In the genomic region with DNA sequence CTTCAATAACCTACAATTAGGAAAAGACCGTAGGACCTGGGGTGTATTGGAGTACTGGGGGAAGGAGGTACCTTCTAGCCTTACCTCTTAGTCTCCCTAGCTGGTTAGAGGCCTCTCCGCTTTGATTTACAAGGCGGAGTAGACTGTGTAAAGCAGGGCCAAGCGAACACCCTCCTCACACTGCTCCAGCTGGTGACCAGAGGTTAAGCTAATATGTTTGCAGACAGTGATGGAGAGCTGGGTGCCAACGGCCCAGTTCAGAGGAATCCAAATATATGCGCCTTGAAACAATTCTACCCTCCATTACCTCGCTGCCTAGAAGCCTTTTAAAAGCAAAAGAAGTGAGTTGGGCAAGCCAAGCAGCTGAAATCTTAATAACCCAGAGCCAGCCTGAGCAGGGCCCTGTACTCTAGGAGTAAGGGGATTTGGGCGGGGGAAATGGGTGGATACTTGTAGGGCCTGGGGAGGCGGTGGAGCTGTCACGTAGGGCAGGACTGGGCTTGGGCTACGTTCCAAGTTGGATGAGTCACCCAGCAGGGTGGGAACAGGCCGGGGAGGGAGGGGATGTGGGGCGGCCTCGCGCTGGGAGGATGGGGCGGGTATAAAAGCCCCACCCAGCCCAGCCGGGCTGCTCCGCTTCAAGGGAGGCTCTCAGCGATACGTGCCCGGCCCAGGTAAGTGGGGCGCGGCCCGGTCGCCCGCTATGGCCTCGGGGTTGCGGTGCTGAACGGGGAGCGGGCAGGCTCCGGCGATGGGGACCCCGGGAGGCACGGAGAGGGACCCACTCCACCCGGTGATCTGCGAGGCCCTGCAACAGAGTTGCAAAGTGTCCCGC, we compare ENCODE assay signal across 8 mouse cellular contexts. TPM values are rescaled to one million over a fixed set of nuclear protein-coding genes. Genes with fewer than 3 reads are reported as not detected.
A peak's percentile ranks its signal among the peaks of the same experiment; 100 is the strongest.
DNase-seq lines count a peak whose midpoint lies in the region; ATAC-seq lines count a peak whose summit lies in the region.

TSS of gene Anxa2 (plus strand) at position 555 of the 835 bp plus-strand sequence.

- DNase-seq in B cell, adult 2 months = peak; percentile 26 to 32
- peak; percentile 96 to 98 for DNase-seq in adrenal gland, adult (ENCODE audit: inconsistent age in 2 of 2, low spot score in 1 of 2)
- peak; percentile 96 for DNase-seq in kidney, postnatal 10 days
- peak; percentile 96 to 97 for DNase-seq in lung, adult 18-20 months
- DNase-seq in thymus, adult 18-20 months = peak; percentile 50 to 61

- WGBS in heart, embryonic 14.5 days = 12% methylated on average over 33 of the region's 37 CpGs
- WGBS in neural tube, embryonic 13.5 days = 8% methylated on average over 37 of the region's 37 CpGs

- H3K9me3 ChIP-seq in erythroblast, embryonic 14.5 days (ENCODE audit: control insufficient read depth, low read length) = no peaks in the 10 kb centered on the region
- no peaks in the 10 kb centered on the region for H3K9me3 ChIP-seq in heart, embryonic 14.5 days (ENCODE audit: control insufficient read depth, low read length)
- H3K9me3 ChIP-seq in neural tube, embryonic 13.5 days = no peaks in the 10 kb centered on the region

- H3K9ac ChIP-seq in heart, embryonic 14.5 days (ENCODE audit: low read length) = peak within 1 kb of the TSS; percentile 95
- peak within 1 kb of the TSS; percentile 71 for H3K9ac ChIP-seq in neural tube, embryonic 13.5 days

- ATAC-seq in heart, embryonic 14.5 days (ENCODE audit: insufficient number of reproducible peaks, insufficient read depth, low FRiP score, low read depth) = peak; percentile 92
- peak; percentile 88 for ATAC-seq in neural tube, embryonic 13.5 days (ENCODE audit: low read depth)

- H3K36me3 ChIP-seq in erythroblast, embryonic 14.5 days (ENCODE audit: control insufficient read depth) = no peaks in the 10 kb centered on the region
- H3K36me3 ChIP-seq in heart, embryonic 14.5 days (ENCODE audit: control insufficient read depth, insufficient read depth, low read length) = peaks cover 6% of the 10 kb centered on the region; the same call in 1 of the 2 replicates
- no peaks in the 10 kb centered on the region for H3K36me3 ChIP-seq in neural tube, embryonic 13.5 days

- peaks cover 41% of the 10 kb centered on the region for H3K27me3 ChIP-seq in erythroblast, embryonic 14.5 days (ENCODE audit: control insufficient read depth)
- H3K27me3 ChIP-seq in heart, embryonic 14.5 days (ENCODE audit: control insufficient read depth, insufficient read depth, low read length) = no peaks in the 10 kb centered on the region
- peaks cover 43% of the 10 kb centered on the region for H3K27me3 ChIP-seq in neural tube, embryonic 13.5 days

- H3K27ac ChIP-seq in heart, embryonic 14.5 days (replicated peaks in 1 of 2; ENCODE audit: control insufficient read depth in 1 of 2, insufficient read depth in 1 of 2, low read depth in 2 of 2, low read length in 2 of 2) = peak within 1 kb of the TSS; percentile 94 to 96
- peak within 1 kb of the TSS; percentile 64 for H3K27ac ChIP-seq in neural tube, embryonic 13.5 days (replicated peaks)

- peak within 1 kb of the TSS; percentile 54 for H3K4me3 ChIP-seq in erythroblast, embryonic 14.5 days (replicated peaks)
- H3K4me3 ChIP-seq in heart, embryonic 14.5 days (ENCODE audit: control insufficient read depth in 1 of 2, insufficient read depth in 1 of 2, low read depth in 1 of 2, low read length in 2 of 2) = peak within 1 kb of the TSS; percentile 79 to 87
- peak within 1 kb of the TSS; percentile 43 for H3K4me3 ChIP-seq in neural tube, embryonic 13.5 days

- peak within 1 kb of the TSS; percentile 74 for H3K4me2 ChIP-seq in heart, embryonic 14.5 days (ENCODE audit: low read length)
- peak within 1 kb of the TSS; percentile 59 for H3K4me2 ChIP-seq in neural tube, embryonic 13.5 days

- peaks cover 16% of the 10 kb centered on the region for H3K4me1 ChIP-seq in erythroblast, embryonic 14.5 days (ENCODE audit: control insufficient read depth)
- peaks cover 25 to 42% of the 10 kb centered on the region in 2 experiments for H3K4me1 ChIP-seq in heart, embryonic 14.5 days (ENCODE audit: control insufficient read depth in 2 of 2, insufficient read depth in 2 of 2, low read length in 2 of 2)
- H3K4me1 ChIP-seq in neural tube, embryonic 13.5 days (replicated peaks) = peaks cover 42% of the 10 kb centered on the region

RNA-seq across cellular contexts. Expression of gene Anxa2, which starts in this region (rescaled TPM):
- polyA plus RNA-seq in erythroblast, embryonic 14.5 days (2012) = 0.05 and 0.07 TPM in 2 replicates
- 532 and 550 TPM in 2 replicates for polyA plus RNA-seq in heart, embryonic 14.5 days (2014; fragmentation: Nextera tagmentation; extraction: Ambion mirVana)
- polyA plus RNA-seq in neural tube, embryonic 13.5 days (2015; fragmentation: Nextera tagmentation; extraction: Ambion mirVana) = 308 and 356 TPM in 2 replicates

Comparison
In these comparisons a context has a peak if more than half of its experiments do, and no peak if none do; other contexts are left out.
1. Peak in every context shown above with its lines: DNase-seq, ATAC-seq, H3K4me3 ChIP-seq and H3K27ac ChIP-seq.
2. RNA of gene Anxa2 (polyA plus RNA-seq): 532 to 550 TPM in heart, embryonic 14.5 days and 308 to 356 TPM in neural tube, embryonic 13.5 days; 0.05 to 0.07 TPM in erythroblast, embryonic 14.5 days; every median in the first group is over 100 times any median in the second.
3. DNase-seq: peak in every context shown above with its lines; median percentile 97 in adrenal gland, adult; 96 in lung, adult 18-20 months; 96 in kidney, postnatal 10 days; 56 in thymus, adult 18-20 months; 29 in B cell, adult 2 months.